Mouse (Mus musculus): ENCODE data around the gene Tyrp1. TPM values are rescaled to one million over a fixed set of nuclear protein-coding genes. Genes with fewer than 3 reads are reported as not detected.

Tyrp1 gene
- polyA plus RNA-seq, 1 experiment from 2014 or later = not detected

GRCm38 (mm10) chr4:80855495-80855894 lies 21.6 kb downstream of the Tyrp1 start:
- no peaks in the 10 kb centered on the region for H3K4me1 ChIP-seq (ENCODE audit: control insufficient read depth, insufficient read depth, low read length)
- no peak overlapping the region for H3K27ac ChIP-seq (ENCODE audit: low read length)
- no peak overlapping the region for H3K4me3 ChIP-seq (ENCODE audit: low read length)
- no peak for ATAC-seq
- no peak overlapping the region for H3K9ac ChIP-seq (ENCODE audit: low read depth, low read length)
- no peaks in the 10 kb centered on the region for H3K27me3 ChIP-seq (replicated peaks; ENCODE audit: control insufficient read depth, insufficient read depth, low read length)
- WGBS = 75% methylated on average over 9 of the region's 9 CpGs
- no peaks in the 10 kb centered on the region for H3K9me3 ChIP-seq (ENCODE audit: control insufficient read depth, low read length)
- no peak overlapping the region for H3K4me2 ChIP-seq (ENCODE audit: low read depth, low read length)
- H3K36me3 ChIP-seq (ENCODE audit: control insufficient read depth, insufficient read depth, low read length) = no peaks in the 10 kb centered on the region

GRCm38 (mm10) chr4:80862962-80863361 lies 29.0 kb downstream of the Tyrp1 start:
- Histone ChIP-seq H3K9ac (ENCODE audit: low read depth, low read length) (no peak overlapping the region), H3K4me3 (ENCODE audit: low read length) (no peak overlapping the region), H3K27me3 (replicated peaks; ENCODE audit: control insufficient read depth, insufficient read depth, low read length) (no peaks in the 10 kb centered on the region), H3K27ac (ENCODE audit: low read length) (no peak overlapping the region), H3K4me1 (ENCODE audit: control insufficient read depth, insufficient read depth, low read length) (peaks cover 3% of the 10 kb centered on the region; the same call in 1 of the 2 replicates), H3K4me2 (ENCODE audit: low read depth, low read length) (no peak overlapping the region), H3K9me3 (ENCODE audit: control insufficient read depth, low read length) (no peaks in the 10 kb centered on the region), H3K36me3 (ENCODE audit: control insufficient read depth, insufficient read depth, low read length) (no peaks in the 10 kb centered on the region)
- WGBS = 85% methylated on average over 9 of the region's 9 CpGs
- no peak for ATAC-seq

GRCm38 (mm10) chr4:80863906-80864305 lies 30.0 kb downstream of the Tyrp1 start:
- no peaks in the 10 kb centered on the region for H3K27me3 ChIP-seq (replicated peaks; ENCODE audit: control insufficient read depth, insufficient read depth, low read length)
- H3K4me2 ChIP-seq (ENCODE audit: low read depth, low read length) = no peak overlapping the region
- no peak for ATAC-seq
- WGBS = 60% methylated on average over 7 of the region's 7 CpGs
- peaks cover 3% of the 10 kb centered on the region; the same call in 1 of the 2 replicates for H3K4me1 ChIP-seq (ENCODE audit: control insufficient read depth, insufficient read depth, low read length)
- H3K27ac ChIP-seq (ENCODE audit: low read length) = no peak overlapping the region
- H3K4me3 ChIP-seq (ENCODE audit: low read length) = no peak overlapping the region
- no peaks in the 10 kb centered on the region for H3K36me3 ChIP-seq (ENCODE audit: control insufficient read depth, insufficient read depth, low read length)
- no peak overlapping the region for H3K9ac ChIP-seq (ENCODE audit: low read depth, low read length)
- no peaks in the 10 kb centered on the region for H3K9me3 ChIP-seq (ENCODE audit: control insufficient read depth, low read length)

- Histone ChIP-seq H3K4me2 (ENCODE audit: low read depth, low read length) (peak overlapping the region; percentile 69), H3K4me1 (ENCODE audit: control insufficient read depth, insufficient read depth, low read length) (peaks cover 3% of the 10 kb centered on the region; the same call in 1 of the 2 replicates), H3K36me3 (ENCODE audit: control insufficient read depth, insufficient read depth, low read length) (no peaks in the 10 kb centered on the region), H3K9ac (ENCODE audit: low read depth, low read length) (peak overlapping the region; percentile 53; the same call in 1 of the 2 replicates), H3K27me3 (replicated peaks; ENCODE audit: control insufficient read depth, insufficient read depth, low read length) (no peaks in the 10 kb centered on the region), H3K4me3 (ENCODE audit: low read length) (peak overlapping the region; percentile 32), H3K27ac (ENCODE audit: low read length) (no peak overlapping the region), H3K9me3 (ENCODE audit: control insufficient read depth, low read length) (no peaks in the 10 kb centered on the region)
- ATAC-seq = peak; percentile 38; the same call in 1 of the 2 replicates
- 2% methylated on average over 17 of the region's 17 CpGs for WGBS
Measured at GRCm38 (mm10) chr4:80864511-80864922, 30.6 kb downstream of the Tyrp1 start.

GRCm38 (mm10) chr4:80866065-80866464 lies 32.1 kb downstream of the Tyrp1 start:
- H3K9ac ChIP-seq (ENCODE audit: low read depth, low read length) = no peak overlapping the region
- peak; percentile 76 for ATAC-seq
- no peak overlapping the region for H3K4me2 ChIP-seq (ENCODE audit: low read depth, low read length)
- no peak overlapping the region for H3K4me3 ChIP-seq (ENCODE audit: low read length)
- no peaks in the 10 kb centered on the region for H3K9me3 ChIP-seq (ENCODE audit: control insufficient read depth, low read length)
- no peak overlapping the region for H3K27ac ChIP-seq (ENCODE audit: low read length)
- no peaks in the 10 kb centered on the region for H3K36me3 ChIP-seq (ENCODE audit: control insufficient read depth, insufficient read depth, low read length)
- peaks cover 3% of the 10 kb centered on the region; the same call in 1 of the 2 replicates for H3K4me1 ChIP-seq (ENCODE audit: control insufficient read depth, insufficient read depth, low read length)
- WGBS = 12% methylated on average over 5 of the region's 5 CpGs
- H3K27me3 ChIP-seq (replicated peaks; ENCODE audit: control insufficient read depth, insufficient read depth, low read length) = no peaks in the 10 kb centered on the region

GRCm38 (mm10) chr4:80869598-80869997 lies 35.7 kb downstream of the Tyrp1 start:
- H3K9ac ChIP-seq (ENCODE audit: low read depth, low read length) = no peak overlapping the region
- no peak overlapping the region for H3K27ac ChIP-seq (ENCODE audit: low read length)
- ATAC-seq = no peak
- H3K4me2 ChIP-seq (ENCODE audit: low read depth, low read length) = no peak overlapping the region
- no peaks in the 10 kb centered on the region for H3K36me3 ChIP-seq (ENCODE audit: control insufficient read depth, insufficient read depth, low read length)
- no peaks in the 10 kb centered on the region for H3K27me3 ChIP-seq (replicated peaks; ENCODE audit: control insufficient read depth, insufficient read depth, low read length)
- peaks cover 9% of the 10 kb centered on the region for H3K4me1 ChIP-seq (ENCODE audit: control insufficient read depth, insufficient read depth, low read length)
- H3K4me3 ChIP-seq (ENCODE audit: low read length) = no peak overlapping the region
- H3K9me3 ChIP-seq (ENCODE audit: control insufficient read depth, low read length) = no peaks in the 10 kb centered on the region
- WGBS = 45% methylated on average over 2 of the region's 2 CpGs

GRCm38 (mm10) chr4:80872847-80873644 lies 39.1 kb downstream of the Tyrp1 start:
- no peaks in the 10 kb centered on the region for H3K9me3 ChIP-seq (ENCODE audit: control insufficient read depth, low read length)
- H3K4me2 ChIP-seq (ENCODE audit: low read depth, low read length) = no peak overlapping the region
- no peak overlapping the region for H3K9ac ChIP-seq (ENCODE audit: low read depth, low read length)
- peak; percentile 36 for ATAC-seq
- H3K4me1 ChIP-seq (ENCODE audit: control insufficient read depth, insufficient read depth, low read length) = peaks cover 12% of the 10 kb centered on the region
- no peak overlapping the region for H3K4me3 ChIP-seq (ENCODE audit: low read length)
- peak overlapping the region; percentile 50; the same call in 1 of the 2 replicates for H3K27ac ChIP-seq (ENCODE audit: low read length)
- no peaks in the 10 kb centered on the region for H3K27me3 ChIP-seq (replicated peaks; ENCODE audit: control insufficient read depth, insufficient read depth, low read length)
- no peaks in the 10 kb centered on the region for H3K36me3 ChIP-seq (ENCODE audit: control insufficient read depth, insufficient read depth, low read length)
- 39% methylated on average over 6 of the region's 6 CpGs for WGBS

GRCm38 (mm10) chr4:80874121-80874859 lies 40.4 kb downstream of the Tyrp1 start:
- Histone ChIP-seq H3K4me3 (ENCODE audit: low read length) (no peak overlapping the region), H3K27ac (ENCODE audit: low read length) (peak overlapping the region; percentile 65), H3K9me3 (ENCODE audit: control insufficient read depth, low read length) (no peaks in the 10 kb centered on the region), H3K9ac (ENCODE audit: low read depth, low read length) (no peak overlapping the region), H3K4me1 (ENCODE audit: control insufficient read depth, insufficient read depth, low read length) (peaks cover 12% of the 10 kb centered on the region), H3K27me3 (replicated peaks; ENCODE audit: control insufficient read depth, insufficient read depth, low read length) (no peaks in the 10 kb centered on the region), H3K4me2 (ENCODE audit: low read depth, low read length) (0 out of 2 replicates have a peak overlapping the region, but pooled peaks have one; percentile 7), H3K36me3 (ENCODE audit: control insufficient read depth, insufficient read depth, low read length) (no peaks in the 10 kb centered on the region)
- WGBS = 45% methylated on average over 5 of the region's 5 CpGs
- ATAC-seq = peak; percentile 97

- H3K9me3 ChIP-seq (ENCODE audit: control insufficient read depth, low read length) = no peaks in the 10 kb centered on the region
- WGBS = 62% methylated on average over 4 of the region's 4 CpGs
- no peak overlapping the region for H3K4me3 ChIP-seq (ENCODE audit: low read length)
- H3K36me3 ChIP-seq (ENCODE audit: control insufficient read depth, insufficient read depth, low read length) = no peaks in the 10 kb centered on the region
- ATAC-seq = peak; percentile 27
- peak overlapping the region; percentile 65 for H3K27ac ChIP-seq (ENCODE audit: low read length)
- no peak overlapping the region for H3K9ac ChIP-seq (ENCODE audit: low read depth, low read length)
- peaks cover 12% of the 10 kb centered on the region for H3K4me1 ChIP-seq (ENCODE audit: control insufficient read depth, insufficient read depth, low read length)
- no peak overlapping the region for H3K4me2 ChIP-seq (ENCODE audit: low read depth, low read length)
- H3K27me3 ChIP-seq (replicated peaks; ENCODE audit: control insufficient read depth, insufficient read depth, low read length) = no peaks in the 10 kb centered on the region
Measured at GRCm38 (mm10) chr4:80875055-80875454, 41.1 kb downstream of the Tyrp1 start.
